Mouse (Mus musculus) lung, postnatal 0 days (tissue): ENCODE measurements at regions not wholly inside any gene's neighbourhood (a gene's known extent, or its start where the extent isn't known, plus 50 kb on each side); places are given as distances from the start of the nearest gene placed in this dataset.

Source experiments
- CTCF ChIP-seq: IDR thresholded peaks from 2 replicates; pipeline ENCODE4 v1.5.1; 2016; ENCODE audit warnings: antibody characterized with exemption, mild to moderate bottlenecking
- EP300 ChIP-seq: IDR thresholded peaks from 2 replicates; pipeline ENCODE4 v1.6.1; 2016; ENCODE audit warnings: antibody characterized with exemption, mild to moderate bottlenecking, control low read depth

DNA sequence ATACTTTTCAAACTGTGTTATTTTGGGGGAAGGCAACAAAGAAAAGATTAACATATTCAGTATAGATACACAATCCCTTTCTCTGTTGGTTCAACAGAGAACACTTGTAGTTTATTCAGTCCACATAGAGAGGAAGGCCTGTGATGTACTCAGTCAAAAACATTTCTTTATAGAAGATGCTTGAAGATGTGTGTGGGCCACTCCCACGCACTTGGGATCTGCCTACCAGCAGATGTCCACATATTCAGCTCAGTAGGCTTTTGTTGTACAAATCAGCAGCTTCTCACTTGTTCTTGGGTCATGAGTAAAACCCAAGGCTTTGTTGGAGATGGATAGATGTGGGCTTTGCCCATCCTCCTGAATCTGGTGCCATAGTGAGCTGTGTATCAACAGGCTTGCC is 239.6 kb upstream of the Pdzrn3 start:
- TF ChIP-seq CTCF (no peak), EP300 (no peak)
